Mouse (Mus musculus): ENCODE measurements around the gene Furin.

- TF ChIP-seq CTCF (conservative IDR thresholded peaks at IDR 0.05; ENCODE audit: insufficient read depth, insufficient read length, low read depth, low read length) (peak; percentile 94), POLR2A (IDR thresholded peaks at IDR 0.05; ENCODE audit: low read depth, low read length) (no peak)
Measured at GRCm38 (mm10) chr7:80377471-80377870, 27.8 kb downstream of the Furin start.
